Mouse (Mus musculus) cerebellum, adult 2 months (tissue): Measurements from ENCODE around the gene Hnrnph2.

Experiments
- CTCF ChIP-seq: fragments of 200-500 bp; IDR thresholded peaks from 2 replicates; pipeline ENCODE4 v1.5.1; 2011; ENCODE audit warnings: low read depth, mild to moderate bottlenecking, control low read depth, low read length, moderate library complexity, borderline replicate concordance; ENCODE audit not compliant: insufficient read depth
- POLR2A ChIP-seq: fragments of 200-500 bp; IDR thresholded peaks from 2 replicates; pipeline ENCODE4 v1.6.1; 2011; ENCODE audit warnings: low read length, control low read depth, borderline replicate concordance; ENCODE audit not compliant: insufficient read depth

GRCm38 (mm10) chrX:134641000-134641760, 40.2 kb downstream of the Hnrnph2 start:
- TF ChIP-seq POLR2A (no peak), CTCF (no peak)
